Mouse (Mus musculus) myocyte (in vitro differentiated cells): ENCODE measurements around the gene Snta1.

ENCODE experiments used
- MAX ChIP-seq: IDR thresholded peaks from one replicate; pipeline ENCODE4 v1.6.1; 2011; ENCODE audit warnings: low read depth, mild to moderate bottlenecking, control low read depth
- POLR2A ChIP-seq: IDR thresholded peaks from one replicate; pipeline ENCODE4 v1.6.1; 2011; ENCODE audit warnings: low read depth, mild to moderate bottlenecking, control low read depth, moderate library complexity; ENCODE audit not compliant: insufficient read length
- POLR2AphosphoS2 ChIP-seq: IDR thresholded peaks from one replicate; pipeline ENCODE4 v1.6.1; 2011; ENCODE audit warnings: low read depth, control low read depth; ENCODE audit not compliant: insufficient read length
- TCF3 ChIP-seq: IDR thresholded peaks from one replicate; pipeline ENCODE4 v1.6.1; 2011; ENCODE audit warnings: low read depth, control low read depth; ENCODE audit not compliant: insufficient read length

- no peak for TF ChIP-seq POLR2A
- no peak for TF ChIP-seq MAX
- no peak for TF ChIP-seq TCF3
- no peak for TF ChIP-seq POLR2AphosphoS2
These were observed 32.6 kb upstream of the Snta1 start for GRCm38 (mm10) chr2:154440453-154440852.
